Mouse (Mus musculus): Measurements from ENCODE around the gene Capn15. TPM values are rescaled to one million over a fixed set of nuclear protein-coding genes. Genes with fewer than 3 reads are reported as not detected.

The Capn15 gene
- total RNA-seq, 4 experiments from 2014 or later = 5.4 to 8.1 (median 6.8) TPM

GRCm38 (mm10) chr17:25955736-25956135 lies 29.9 kb downstream of the Capn15 start:
- no peak for DNase-seq (ENCODE audit: low spot score)

GRCm38 (mm10) chr17:25954671-25955070 lies 30.9 kb downstream of the Capn15 start:
- no peak for DNase-seq (ENCODE audit: low spot score)

- DNase-seq (ENCODE audit: low spot score) = no peak
These were observed 32.4 kb downstream of the Capn15 start for GRCm38 (mm10) chr17:25953161-25953560.

DNA sequence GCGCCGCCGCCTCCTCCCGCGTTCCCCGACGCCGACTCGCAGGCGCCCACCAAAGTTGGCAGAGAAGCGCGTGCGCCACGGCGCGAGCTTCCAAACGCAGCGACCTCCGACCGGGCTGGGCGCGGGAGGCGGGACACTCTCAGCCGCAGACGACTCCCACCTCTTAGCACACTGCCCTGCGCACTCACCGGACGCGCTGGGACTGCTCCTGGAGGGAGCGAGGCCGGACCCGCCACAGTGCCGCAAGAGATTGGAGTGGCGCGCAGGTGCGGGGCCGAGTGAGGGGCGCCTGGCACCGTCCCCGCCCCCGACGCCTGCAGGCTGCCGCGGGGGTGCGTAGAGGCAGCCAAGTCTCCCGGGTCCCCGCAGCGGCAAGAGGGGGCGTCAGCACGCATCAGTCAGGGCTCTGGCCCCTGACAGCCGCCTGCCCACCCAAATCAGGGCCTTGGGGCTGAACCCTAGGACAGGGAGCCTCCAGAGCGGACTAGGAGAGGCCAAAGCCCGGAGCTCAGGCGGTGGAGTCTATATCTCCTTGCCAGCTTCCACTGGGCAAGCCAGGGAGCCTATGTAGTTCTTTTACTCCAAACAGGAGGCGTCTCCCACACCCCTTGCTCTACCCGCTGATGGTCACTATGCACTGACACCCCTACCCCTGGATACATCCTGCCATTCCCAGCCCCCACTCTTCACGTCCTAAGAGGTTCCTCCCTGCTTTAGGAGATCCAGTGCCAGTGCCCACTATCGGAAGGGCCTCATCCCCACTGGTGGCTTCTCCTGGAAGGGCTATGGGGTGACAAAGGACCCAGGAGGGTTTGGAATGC lies 33.6 kb downstream of the Capn15 start, which contains the start of gene A930017K11Rik:
Gene A930017K11Rik, minus strand, starts transcription at position 763 of the 821 bp plus-strand sequence.
- DNase-seq (ENCODE audit: low spot score) = no peak

DNA sequence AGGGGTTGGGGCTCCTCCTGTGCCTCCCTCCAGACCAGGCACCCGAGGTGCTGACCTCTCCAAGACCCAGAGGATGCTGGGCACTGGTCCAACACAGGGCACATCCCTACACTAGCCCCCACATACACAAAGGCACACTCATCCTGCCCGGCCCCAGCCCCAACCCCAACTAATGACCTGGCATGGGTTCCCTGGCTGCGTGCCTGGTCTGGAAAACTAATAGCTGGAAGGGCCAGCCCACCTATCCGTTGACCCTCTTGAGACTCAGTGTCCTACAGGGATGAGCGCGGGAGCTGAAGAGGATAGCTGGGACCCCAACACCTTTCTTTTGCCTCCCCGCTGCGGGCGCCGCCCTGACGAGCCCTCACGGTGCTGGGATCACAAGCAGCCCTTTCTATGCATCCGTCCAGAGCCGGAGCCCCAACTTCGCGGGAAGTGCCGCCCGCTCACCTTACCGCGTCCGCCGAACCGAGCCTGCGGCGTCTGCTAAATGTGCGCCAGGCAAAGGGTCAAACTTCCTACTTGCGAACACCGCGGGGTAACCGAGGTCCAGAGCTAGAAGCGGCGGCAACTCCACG lies 34.3 kb downstream of the Capn15 start:
- DNase-seq (ENCODE audit: low spot score) = no peak

GRCm38 (mm10) chr17:25950706-25951105 lies 34.9 kb downstream of the Capn15 start:
- no peak for DNase-seq (ENCODE audit: low spot score)

- DNase-seq (ENCODE audit: low spot score) = no peak
These were observed 35.6 kb downstream of the Capn15 start for GRCm38 (mm10) chr17:25949981-25950380.

GRCm38 (mm10) chr17:25948051-25948450 lies 37.5 kb downstream of the Capn15 start:
- DNase-seq (ENCODE audit: low spot score) = no peak

DNA sequence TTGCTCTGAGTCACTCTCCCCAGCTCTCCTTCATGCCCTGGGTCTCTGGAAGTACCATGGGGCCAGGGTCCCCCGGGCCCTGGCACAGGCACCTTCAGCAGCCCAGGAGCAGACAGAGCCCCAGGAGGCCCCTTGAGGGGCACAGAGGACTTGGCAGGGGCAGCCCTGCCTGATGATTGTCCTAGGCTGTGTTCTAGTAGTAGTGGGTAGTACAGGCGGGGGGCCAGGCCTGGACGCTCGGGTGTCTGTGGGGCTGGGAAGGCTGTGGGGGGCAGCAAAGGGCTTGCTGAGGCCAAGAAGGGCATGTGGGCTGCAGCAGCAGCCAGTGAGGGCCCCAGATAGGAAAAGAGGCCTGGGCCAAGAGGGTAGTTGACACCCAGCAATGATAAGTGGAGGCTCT lies 38.0 kb downstream of the Capn15 start:
- no peak for DNase-seq (ENCODE audit: low spot score)

GRCm38 (mm10) chr17:25946891-25947290 lies 38.7 kb downstream of the Capn15 start:
- no peak for DNase-seq (ENCODE audit: low spot score)

DNA sequence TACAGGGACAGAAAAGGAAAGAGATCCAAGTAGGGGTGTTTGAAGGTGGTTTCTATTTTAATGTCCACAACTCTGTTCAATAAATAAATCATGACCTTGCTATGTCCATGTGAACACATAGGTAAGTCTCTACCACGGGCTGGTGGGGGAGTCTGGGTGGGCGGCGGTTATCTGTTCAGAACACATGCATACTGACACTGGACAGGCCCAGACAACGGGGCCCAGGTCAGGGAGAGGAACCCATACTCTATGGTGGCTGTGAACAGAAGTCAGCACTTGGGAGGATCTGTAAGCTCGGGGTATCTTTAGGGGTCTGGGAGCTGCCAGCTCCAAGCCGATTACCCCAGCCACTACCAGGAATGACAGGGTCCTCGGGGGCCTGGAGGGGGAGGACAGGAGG lies 39.2 kb downstream of the Capn15 start:
- no peak for DNase-seq (ENCODE audit: low spot score)

- peak; percentile 40 for DNase-seq (ENCODE audit: low spot score)
These were observed 40.0 kb downstream of the Capn15 start for GRCm38 (mm10) chr17:25945517-25946155.

- no peak for DNase-seq (ENCODE audit: low spot score)
These were observed 41.0 kb downstream of the Capn15 start, which contains the start of the genes Pigq and Nhlrc4 for GRCm38 (mm10) chr17:25944366-25945163. TSS of gene Pigq (minus strand) at chr17:25944936. TSS of gene Nhlrc4 (minus strand) at chr17:25944961.

GRCm38 (mm10) chr17:25943769-25944168 lies 41.8 kb downstream of the Capn15 start:
- DNase-seq (ENCODE audit: low spot score) = no peak

DNA sequence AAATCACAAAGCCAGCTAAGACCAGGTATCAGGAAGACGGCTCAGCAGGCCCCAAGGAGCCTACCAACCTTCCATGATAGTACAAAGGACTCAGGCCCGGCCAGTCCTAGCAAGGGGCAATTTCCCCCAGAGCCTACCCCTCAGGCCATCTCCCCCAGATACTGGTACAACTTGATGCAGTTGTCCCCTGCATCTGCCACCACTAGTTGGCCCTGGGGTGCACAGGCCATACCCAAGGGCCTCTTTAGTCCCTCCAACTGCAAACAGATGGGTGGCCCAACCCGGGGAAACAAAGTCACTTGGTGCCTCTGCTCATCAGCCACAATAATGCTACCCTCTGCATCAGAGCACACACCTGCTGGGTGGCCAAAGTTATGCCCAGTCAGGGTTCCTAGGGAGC lies 42.4 kb downstream of the Capn15 start:
- DNase-seq (ENCODE audit: low spot score) = no peak

DNA sequence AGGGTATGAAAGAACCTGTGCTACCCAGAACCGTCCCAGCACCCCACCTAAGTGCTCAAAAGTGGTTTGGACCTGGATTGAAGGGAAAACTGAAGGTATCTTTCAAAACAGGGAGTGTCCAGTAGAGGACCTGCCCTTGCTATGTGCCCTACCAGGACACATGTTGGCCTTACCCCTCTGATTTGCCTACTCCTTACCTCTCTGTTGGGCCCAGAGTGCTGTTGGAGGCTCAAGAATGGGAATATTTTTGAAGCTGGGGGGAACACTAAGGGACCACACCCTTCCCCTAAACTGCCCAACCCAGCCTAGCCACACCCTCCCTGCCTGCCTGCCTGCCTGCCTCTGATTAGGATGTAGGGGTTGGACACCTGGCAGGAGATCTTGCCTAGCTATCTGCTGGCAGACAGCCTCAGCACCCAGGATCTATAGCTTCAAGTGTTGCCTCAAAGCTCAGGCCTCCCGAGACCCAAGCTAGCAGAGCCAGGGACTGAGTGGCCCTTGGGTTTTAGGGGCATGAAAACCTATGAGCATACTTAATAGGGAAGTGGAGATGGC lies 42.9 kb downstream of the Capn15 start:
- DNase-seq (ENCODE audit: low spot score) = no peak

DNA sequence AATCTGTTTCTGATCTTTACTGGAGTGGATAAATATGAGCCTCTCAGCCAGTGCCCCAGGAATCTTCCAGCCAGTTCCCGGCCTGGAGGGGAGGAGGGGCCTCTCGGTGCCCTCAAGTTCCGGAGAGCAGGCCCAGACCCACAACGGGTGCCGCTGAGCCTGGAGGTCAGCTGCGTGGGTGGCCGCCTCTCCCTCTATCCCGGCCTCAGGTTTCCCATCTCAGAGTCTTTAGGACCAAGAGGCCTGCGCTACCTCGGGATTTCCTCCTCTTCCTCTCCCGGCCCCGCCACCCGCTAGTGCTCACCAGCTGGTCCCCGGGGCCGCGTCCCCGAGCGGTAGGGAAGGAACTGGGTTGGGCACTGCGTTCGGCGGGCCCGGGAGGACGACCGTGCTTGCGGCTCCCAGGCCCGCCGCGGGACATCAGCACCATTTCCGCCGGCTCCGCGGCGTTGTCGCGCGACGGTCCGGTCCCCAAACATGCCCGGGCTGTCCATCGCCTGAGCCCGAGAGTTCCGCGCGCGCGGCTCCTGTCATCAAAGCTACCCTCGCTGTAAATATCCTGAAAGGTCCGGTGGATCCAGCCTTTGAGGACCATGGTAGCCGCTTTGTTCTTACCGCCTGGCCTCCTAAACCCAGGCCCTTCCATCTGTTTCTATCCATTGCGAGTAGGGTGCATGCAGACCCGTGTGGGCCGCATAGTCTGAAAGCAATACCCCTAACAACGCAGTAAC lies 43.9 kb downstream of the Capn15 start:
- peak; percentile 55 for DNase-seq (ENCODE audit: low spot score)

- no peak for DNase-seq (ENCODE audit: low spot score)
These were observed 51.1 kb downstream of the Capn15 start for GRCm38 (mm10) chr17:25934526-25934925.

DNA sequence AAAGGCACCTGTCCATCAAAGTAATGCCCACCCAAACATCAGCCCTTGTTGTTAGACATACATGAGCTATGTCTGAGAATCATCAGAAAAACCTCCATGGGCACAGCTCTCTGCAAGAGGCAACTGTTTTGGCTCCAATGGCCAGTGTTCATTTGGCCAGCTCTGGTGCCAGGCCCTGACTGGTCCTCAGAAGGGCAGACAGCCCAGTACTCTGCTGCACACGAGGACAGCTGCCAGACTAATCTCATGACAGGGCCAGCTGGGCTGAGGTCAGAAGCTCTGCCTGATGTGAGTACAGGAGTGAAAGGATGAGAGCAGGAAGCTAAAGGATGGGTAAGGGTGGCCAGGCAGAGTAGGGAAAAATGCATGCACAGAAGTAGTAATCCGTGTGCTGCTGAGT lies 60.2 kb downstream of the Capn15 start:
- DNase-seq (ENCODE audit: low spot score) = peak; percentile 57

DNA sequence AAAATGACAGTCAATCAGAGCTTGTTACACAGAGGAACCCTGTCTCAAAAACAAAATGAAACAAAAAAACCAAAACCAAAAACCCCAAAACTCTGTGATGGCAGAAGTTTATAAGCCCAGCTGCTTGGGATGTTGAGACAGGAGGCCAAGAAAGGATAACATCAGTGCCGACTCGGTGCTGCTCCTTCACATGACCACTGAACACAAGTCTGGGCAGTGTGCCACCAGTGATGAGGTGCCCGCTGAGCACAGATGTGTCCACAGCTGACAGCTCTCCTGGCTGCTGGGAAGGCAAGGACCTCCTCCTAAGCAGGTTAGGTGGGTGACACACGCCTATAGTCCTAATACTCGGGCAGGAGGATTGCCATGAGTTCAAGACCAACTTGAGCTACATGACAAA lies 63.5 kb downstream of the Capn15 start:
- DNase-seq (ENCODE audit: low spot score) = no peak

Data from heart, adult 8-10 months (tissue).